Mouse (Mus musculus) megakaryocyte progenitor cell, adult 5-6 weeks (primary cell): ENCODE measurements around the gene Fen1. TPM values are rescaled to one million over a fixed set of nuclear protein-coding genes. Genes with fewer than 3 reads are reported as not detected.
A peak's percentile ranks its signal among the peaks of the same experiment; 100 is the strongest.

ENCODE experiments used
- ATAC-seq: replicated peaks from 2 replicates; pipeline ENCODE4 v1.8.0; 2016; ENCODE audit warnings: mild to moderate bottlenecking, moderate TSS enrichment, inconsistent platforms; ENCODE audit not compliant: poor library complexity
- total RNA-seq, 2 experiments: library from RNA; stranded (forward) in 1 of 2; stranded (reverse) in 1 of 2; fragments of 157-497, 149-512 nt in 1 of 2; fragments of 200-1000 nt in 1 of 2; gene quantifications; 2 replicates each; pipeline versions ENCODE4 v1.2.3 to v1.2.4; 2015 to 2017

Fen1 gene
- total RNA-seq (2015) = 56.9 and 61.1 TPM in 2 replicates
- total RNA-seq (2017) = 125 and 135 TPM in 2 replicates

GRCm38 (mm10) chr19:10203848-10204615, at the start of gene Fen1, which contains the start of gene Tmem258:
Gene Fen1 (minus strand): TSS chr19:10204169.
Gene Tmem258 (plus strand): TSS chr19:10204014.
- peak; percentile 86 for ATAC-seq

- ATAC-seq = no peak
These were observed 44.2 kb upstream of the Fen1 start for GRCm38 (mm10) chr19:10248128-10248527.

- ATAC-seq = no peak
These were observed 43.2 kb upstream of the Fen1 start for GRCm38 (mm10) chr19:10247165-10247564.

- ATAC-seq = 0 out of 2 replicates have a peak, but pooled peaks have one; percentile 45
These were observed 40.2 kb upstream of the Fen1 start for GRCm38 (mm10) chr19:10244183-10244582.

- no peak for ATAC-seq
These were observed 38.9 kb upstream of the Fen1 start for GRCm38 (mm10) chr19:10242916-10243315.

GRCm38 (mm10) chr19:10240654-10241305, 36.8 kb upstream of the Fen1 start, which contains the start of gene Myrf:
Gene Myrf (minus strand): TSS chr19:10240748.
- peak; percentile 87 for ATAC-seq

GRCm38 (mm10) chr19:10239975-10240653, 36.1 kb upstream of the Fen1 start:
- ATAC-seq = peak; percentile 32; the same call in 1 of the 2 replicates

- no peak for ATAC-seq
These were observed 35.5 kb upstream of the Fen1 start for GRCm38 (mm10) chr19:10239419-10239818.

- 0 out of 2 replicates have a peak, but pooled peaks have one; percentile 24 for ATAC-seq
These were observed 34.5 kb upstream of the Fen1 start for GRCm38 (mm10) chr19:10238477-10238876.

GRCm38 (mm10) chr19:10235784-10236565, 32.0 kb upstream of the Fen1 start:
- ATAC-seq = no peak

- no peak for ATAC-seq
These were observed 28.5 kb upstream of the Fen1 start for GRCm38 (mm10) chr19:10232327-10233017.

GRCm38 (mm10) chr19:10231871-10232270, 27.9 kb upstream of the Fen1 start:
- no peak for ATAC-seq

GRCm38 (mm10) chr19:10231016-10231415, 27.0 kb upstream of the Fen1 start:
- ATAC-seq = no peak

- ATAC-seq = no peak
These were observed 21.8 kb upstream of the Fen1 start for GRCm38 (mm10) chr19:10225767-10226166.

GRCm38 (mm10) chr19:10224637-10225453, 20.9 kb upstream of the Fen1 start:
- no peak for ATAC-seq

GRCm38 (mm10) chr19:10223561-10223960, 19.6 kb upstream of the Fen1 start:
- no peak; the same call in 1 of the 2 replicates for ATAC-seq

- no peak for ATAC-seq
These were observed 18.7 kb upstream of the Fen1 start for GRCm38 (mm10) chr19:10222656-10223055.

GRCm38 (mm10) chr19:10221585-10221984, 17.6 kb upstream of the Fen1 start:
- no peak for ATAC-seq

GRCm38 (mm10) chr19:10219593-10219992, 15.6 kb upstream of the Fen1 start:
- ATAC-seq = no peak
